Mouse (Mus musculus) limb, embryonic 14.5 days (tissue): ENCODE data around the gene Mlst8. TPM values are rescaled to one million over a fixed set of nuclear protein-coding genes. Genes with fewer than 3 reads are reported as not detected.

Experiments
- ATAC-seq: fragments of 200-750 bp; cut with Nextera tagmentation; 2 replicates; pipeline ENCODE4 v1.8.0; 2017; ENCODE audit warnings: low read depth, moderate number of reproducible peaks, moderate TSS enrichment; ENCODE audit not compliant: low FRiP score
- DNase-seq: peaks from one replicate; pipeline ENCODE4 v3.0.0-alpha.2; 2015; ENCODE audit warnings: low spot score
- H3K27ac ChIP-seq: fragments of 300-500 bp; sonication (generic); replicated peaks from 2 replicates; pipeline ENCODE4 v1.5.1; 2014; ENCODE audit warnings: low read depth, mild to moderate bottlenecking, low read length, moderate library complexity, mixed read lengths
- H3K27me3 ChIP-seq: fragments of 300-500 bp; sonication (generic); 2 replicates; pipeline ENCODE4 v1.6.1; 2014; ENCODE audit warnings: low read length, mixed read lengths; ENCODE audit not compliant: control insufficient read depth, insufficient read depth
- H3K36me3 ChIP-seq: fragments of 300-500 bp; sonication (generic); 2 replicates; pipeline ENCODE4 v1.6.1; 2014; ENCODE audit warnings: mild to moderate bottlenecking, low read length, moderate library complexity, mixed read lengths; ENCODE audit not compliant: control insufficient read depth, insufficient read depth
- H3K4me1 ChIP-seq: fragments of 300-500 bp; sonication (generic); 2 replicates; pipeline ENCODE4 v1.6.1; 2014; ENCODE audit warnings: antibody characterized with exemption, low read length, mixed read lengths; ENCODE audit not compliant: control insufficient read depth, insufficient read depth
- H3K4me2 ChIP-seq: fragments of 300-500 bp; sonication (generic); replicated peaks from 2 replicates; pipeline ENCODE4 v1.6.1; 2014; ENCODE audit warnings: low read depth, mild to moderate bottlenecking, low read length, moderate library complexity; ENCODE audit not compliant: severe bottlenecking
- H3K4me3 ChIP-seq: fragments of 300-500 bp; sonication (generic); replicated peaks from 2 replicates; pipeline ENCODE4 v1.5.1; 2014; ENCODE audit warnings: low read length
- H3K9ac ChIP-seq: fragments of 300-500 bp; sonication (generic); 2 replicates; pipeline ENCODE4 v1.6.1; 2014; ENCODE audit warnings: mild to moderate bottlenecking, low read depth, low read length, moderate library complexity; ENCODE audit not compliant: severe bottlenecking
- H3K9me3 ChIP-seq: fragments of 300-500 bp; sonication (generic); 2 replicates; pipeline ENCODE4 v1.6.1; 2016; ENCODE audit warnings: low read length; ENCODE audit not compliant: control insufficient read depth
- POLR2A ChIP-seq: fragments of 200-500 bp; IDR thresholded peaks from 2 replicates; pipeline ENCODE4 v1.8.0; 2012; ENCODE audit warnings: inconsistent platforms, mild to moderate bottlenecking, moderate library complexity, borderline replicate concordance; ENCODE audit not compliant: insufficient read depth, insufficient read length; ENCODE audit errors: extremely low read depth
- WGBS: fragments of 180-500 bp; shearing (Covaris S2); extraction: QIAGEN DNeasy Blood & Tissue Kit; methylation state at CpG from one replicate; pipeline ENCODE4 v1.1.7; 2014; 5-methylcytosine and 5-hydroxymethylcytosine counted together
- polyA plus RNA-seq, 2 experiments: library from polyadenylated mRNA; depleted of rRNA in 1 of 2; stranded (reverse) in 1 of 2; unstranded in 1 of 2; fragments of >200 nt; fragmentation: Nextera tagmentation in 1 of 2; extraction: Ambion mirVana in 1 of 2; gene quantifications; 2 replicates each; pipeline versions ENCODE4 v1.2.1 to v1.2.3; 2012 to 2014

The Mlst8 gene
- polyA plus RNA-seq, 2 experiments: 27.8 to 46.3 TPM

DNA sequence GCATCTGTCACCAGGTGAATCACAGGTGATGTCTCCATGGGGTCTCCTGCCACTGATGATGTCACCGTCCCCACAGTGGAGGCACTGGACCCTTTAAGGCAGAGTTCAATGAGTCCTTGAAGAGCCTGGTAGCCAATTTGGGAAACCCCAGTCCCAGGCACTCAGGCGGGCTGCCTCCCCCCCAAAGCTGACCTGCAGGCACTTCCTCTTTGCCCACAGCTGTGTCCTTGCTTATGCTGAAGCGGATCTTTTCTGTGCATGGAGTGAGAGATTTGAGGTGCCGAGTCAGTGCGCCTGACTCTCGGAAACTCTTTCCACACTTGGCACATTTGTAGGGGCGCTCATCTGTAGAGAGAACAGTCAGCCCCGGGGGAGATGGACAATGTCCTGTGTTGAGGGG lies 32.3 kb downstream of the Mlst8 start:
- Histone ChIP-seq H3K9ac (no peak overlapping the region), H3K27me3 (no peaks in the 10 kb centered on the region), H3K36me3 (peaks cover 96% of the 10 kb centered on the region), H3K9me3 (no peaks in the 10 kb centered on the region), H3K27ac (no peak overlapping the region), H3K4me1 (no peaks in the 10 kb centered on the region), H3K4me3 (no peak overlapping the region), H3K4me2 (no peak overlapping the region)
- ATAC-seq: no peak
- DNase-seq: no peak
- 95% methylated on average over 8 of the region's 8 CpGs for WGBS
- TF ChIP-seq POLR2A: no peak

DNA sequence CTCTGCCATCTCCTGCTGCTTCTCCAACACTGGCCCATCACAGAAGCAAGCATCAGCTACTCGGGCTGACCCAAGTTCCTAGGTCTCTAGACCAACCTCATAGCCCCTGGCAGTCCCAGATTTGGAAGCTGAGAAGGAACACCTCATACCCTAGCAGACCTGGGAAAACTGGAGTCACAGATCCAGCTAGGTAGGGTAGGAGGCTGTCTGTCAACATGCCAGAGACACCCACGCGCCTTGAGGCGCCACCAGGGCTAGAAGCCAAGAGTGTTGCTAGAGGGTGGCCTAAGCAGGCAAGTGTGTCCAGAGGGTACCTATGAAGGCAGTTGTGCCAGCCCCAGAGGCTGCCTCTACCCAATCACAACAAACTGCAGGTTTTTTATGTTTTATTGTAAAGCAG lies 35.5 kb downstream of the Mlst8 start:
- Histone ChIP-seq H3K4me2 (no peak overlapping the region), H3K4me1 (no peaks in the 10 kb centered on the region), H3K27ac (no peak overlapping the region), H3K27me3 (no peaks in the 10 kb centered on the region), H3K4me3 (no peak overlapping the region), H3K9me3 (no peaks in the 10 kb centered on the region), H3K9ac (no peak overlapping the region), H3K36me3 (peaks cover 86% of the 10 kb centered on the region)
- DNase-seq (no peak), ATAC-seq (no peak)
- WGBS: 95% methylated on average over 4 of the region's 4 CpGs
- no peak for TF ChIP-seq POLR2A

DNA sequence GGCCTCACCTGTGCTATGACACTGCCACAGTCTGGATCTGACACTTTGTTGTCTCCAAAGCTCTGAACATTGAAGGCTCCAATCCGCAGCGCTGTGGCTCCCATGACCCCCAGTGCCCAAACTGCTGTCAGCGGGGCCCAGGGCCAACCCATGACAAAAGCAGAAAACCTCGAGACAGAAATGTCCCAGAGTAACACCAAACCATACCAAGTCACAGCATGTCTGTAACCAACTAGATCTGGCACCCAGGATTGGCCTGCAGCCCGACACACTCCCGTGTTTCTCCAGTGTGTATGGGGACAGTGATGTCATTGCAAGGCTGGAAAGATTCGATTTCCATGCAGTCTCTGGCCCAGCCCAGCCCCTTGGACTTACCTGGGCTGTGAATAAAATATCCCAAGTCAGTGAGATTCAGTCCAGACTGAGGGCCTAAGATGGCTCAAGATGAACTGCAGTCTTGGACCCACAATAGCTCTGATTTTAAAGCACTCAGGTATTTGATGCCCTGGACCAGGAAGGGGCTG lies 36.2 kb downstream of the Mlst8 start, which contains the start of gene Dnase1l2:
Dnase1l2 (minus strand) TSS at position 474 of the 524 bp plus-strand sequence.
- no peaks in the 10 kb centered on the region for H3K4me1 ChIP-seq
- no peak within 1 kb of the TSS for H3K4me3 ChIP-seq
- 83% methylated on average over 7 of the region's 7 CpGs for WGBS
- DNase-seq (no peak), ATAC-seq (no peak)
- H3K36me3 ChIP-seq: peaks cover 86% of the 10 kb centered on the region
- no peak within 1 kb of the TSS for H3K27ac ChIP-seq
- H3K9me3 ChIP-seq: no peaks in the 10 kb centered on the region
- no peak within 1 kb of the TSS for H3K9ac ChIP-seq
- no peaks in the 10 kb centered on the region for H3K27me3 ChIP-seq
- no peak within 1 kb of the TSS for H3K4me2 ChIP-seq
- TF ChIP-seq POLR2A: no peak

DNA sequence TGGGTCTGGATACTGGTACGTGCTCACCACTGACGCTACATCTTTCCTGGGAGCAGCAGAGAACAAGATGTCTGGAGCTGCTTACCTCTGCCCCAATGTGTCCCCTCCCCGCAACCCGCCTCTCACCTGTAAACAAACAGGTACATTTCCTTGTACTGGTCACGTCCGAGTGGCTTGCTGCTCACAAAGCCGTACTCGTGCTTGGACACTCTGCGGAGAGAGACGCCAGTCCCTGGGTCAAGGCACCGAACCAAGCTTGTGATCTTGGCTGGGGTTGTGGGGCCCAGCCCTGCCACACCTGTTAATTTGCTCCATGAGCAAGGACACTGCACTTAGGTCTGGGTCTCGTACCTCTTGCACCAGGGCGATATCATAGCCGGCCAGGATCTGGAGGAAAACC lies 36.8 kb downstream of the Mlst8 start:
- ATAC-seq: no peak
- no peak overlapping the region for H3K4me3 ChIP-seq
- H3K36me3 ChIP-seq: peaks cover 86% of the 10 kb centered on the region
- no peaks in the 10 kb centered on the region for H3K4me1 ChIP-seq
- no peak overlapping the region for H3K9ac ChIP-seq
- WGBS: 85% methylated on average over 14 of the region's 14 CpGs
- H3K27ac ChIP-seq: no peak overlapping the region
- no peak overlapping the region for H3K4me2 ChIP-seq
- no peaks in the 10 kb centered on the region for H3K9me3 ChIP-seq
- DNase-seq: no peak
- TF ChIP-seq POLR2A: no peak
- no peaks in the 10 kb centered on the region for H3K27me3 ChIP-seq

DNA sequence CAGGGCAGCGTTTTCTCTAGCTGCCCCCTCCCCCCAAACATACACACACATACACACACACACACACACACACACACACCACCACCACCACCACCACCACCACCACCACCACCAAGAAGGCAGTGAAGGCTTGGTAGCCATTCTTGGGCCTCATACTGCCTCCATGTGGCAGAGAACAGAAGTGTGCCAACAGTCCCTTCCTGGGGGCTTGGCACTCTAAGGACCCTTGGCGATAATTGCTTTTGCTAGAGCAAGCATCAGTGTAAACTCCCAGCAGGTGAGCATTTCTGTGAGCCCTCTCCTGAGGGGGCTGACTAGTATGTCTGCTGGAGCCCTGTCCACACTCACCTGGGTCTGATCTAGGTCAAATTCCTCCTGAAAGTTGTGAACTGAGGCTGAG lies 37.7 kb downstream of the Mlst8 start:
- Histone ChIP-seq H3K9me3 (no peaks in the 10 kb centered on the region), H3K27ac (no peak overlapping the region), H3K4me2 (no peak overlapping the region), H3K9ac (no peak overlapping the region), H3K36me3 (peaks cover 83% of the 10 kb centered on the region), H3K4me3 (no peak overlapping the region), H3K27me3 (no peaks in the 10 kb centered on the region), H3K4me1 (no peaks in the 10 kb centered on the region)
- ATAC-seq (no peak), DNase-seq (no peak)
- 75% methylated on average over 1 of the region's 2 CpGs for WGBS
- TF ChIP-seq POLR2A: no peak

DNA sequence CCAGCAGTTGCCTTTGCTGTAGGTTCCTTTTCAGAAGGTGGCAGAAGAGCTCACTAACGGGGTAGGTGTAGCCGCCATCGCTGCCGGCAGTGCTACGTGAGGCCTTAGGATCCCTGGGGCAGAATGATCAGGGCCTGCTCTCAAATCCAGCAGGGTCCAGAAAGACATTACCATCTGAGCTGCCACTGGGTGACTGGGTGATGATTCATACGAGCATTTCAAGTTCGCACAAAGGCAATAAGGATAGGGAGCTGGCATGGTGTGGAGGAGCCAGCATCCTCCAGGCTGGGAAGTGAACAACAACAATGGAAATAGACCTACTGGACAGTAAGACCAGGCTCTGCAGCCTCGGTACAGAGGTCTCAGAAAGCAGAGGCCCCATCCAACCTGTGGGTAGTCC lies 38.5 kb downstream of the Mlst8 start:
- no peak for TF ChIP-seq POLR2A
- Histone ChIP-seq H3K4me1 (no peaks in the 10 kb centered on the region), H3K36me3 (peaks cover 81% of the 10 kb centered on the region), H3K9me3 (no peaks in the 10 kb centered on the region), H3K9ac (no peak overlapping the region), H3K4me3 (no peak overlapping the region), H3K4me2 (no peak overlapping the region), H3K27ac (no peak overlapping the region), H3K27me3 (no peaks in the 10 kb centered on the region)
- WGBS: 92% methylated on average over 8 of the region's 8 CpGs
- ATAC-seq (no peak), DNase-seq (no peak)
